Comparison of ENCODE assay signal across 21 mouse cellular contexts in the genomic region with DNA sequence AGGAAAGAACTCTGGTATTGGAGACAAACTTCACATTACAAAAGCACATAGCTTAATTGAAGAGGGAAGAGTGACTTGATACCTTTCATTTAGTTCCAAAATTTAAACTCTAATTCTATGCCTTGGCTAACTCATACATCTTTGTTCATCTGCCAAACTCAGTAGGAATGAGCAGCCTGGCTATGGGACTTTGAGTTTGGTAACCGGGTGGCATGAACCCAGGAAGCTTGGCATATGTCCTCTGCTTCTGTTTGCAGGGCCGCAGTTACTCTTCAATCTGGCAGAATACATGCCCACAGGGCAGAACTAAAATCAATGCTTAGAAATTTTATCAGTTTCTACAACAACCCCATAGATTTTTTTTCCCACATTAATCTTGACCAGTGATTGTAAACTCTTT.
DNase-seq lines count a peak whose midpoint lies in the region; ATAC-seq and TF ChIP-seq lines count a peak whose summit lies in the region.
"Had no signal": no experiment of that assay in that cellular context is flagged by ENCODE, and none has a peak within 500 bp of the region (broad histone marks: within the 10 kb centered on the region; RNA-seq: fewer than 3 reads in every experiment).

No protein-coding gene starts in this region.

- no peaks in the 10 kb centered on the region for H3K36me3 ChIP-seq in forebrain, embryonic 16.5 days (ENCODE audit: control insufficient read depth, insufficient read depth)
- H3K36me3 ChIP-seq in forebrain, embryonic 15.5 days: no peaks in the 10 kb centered on the region
- H3K36me3 ChIP-seq: embryonic facial prominence, embryonic 12.5 days; embryonic facial prominence, embryonic 15.5 days; heart, embryonic 10.5 days; hindbrain, embryonic 12.5 days; hindbrain, embryonic 15.5 days had no signal

- 68% methylated on average over 2 of the region's 2 CpGs for WGBS in forebrain, embryonic 16.5 days
- WGBS in forebrain, embryonic 15.5 days: 65% methylated on average over 2 of the region's 2 CpGs

- H3K4me3 ChIP-seq in forebrain, embryonic 16.5 days (replicated peaks; ENCODE audit: low read length): no peak overlapping the region
- H3K4me3 ChIP-seq in forebrain, embryonic 15.5 days: no peak overlapping the region
- H3K4me3 ChIP-seq: embryonic facial prominence, embryonic 12.5 days; embryonic facial prominence, embryonic 15.5 days; forebrain, embryonic 13.5 days; heart, adult 2 months; heart, embryonic 10.5 days; hindbrain, embryonic 12.5 days; hindbrain, embryonic 15.5 days had no signal

- DNase-seq in cerebellum, postnatal 25 days: peak; percentile 10 to 42
- DNase-seq in Muller cell, postnatal 12 days (ENCODE audit: inconsistent ontology term): peak; percentile 7
- peak; percentile 61 for DNase-seq in brain, embryonic 14.5 days (ENCODE audit: low read depth)
- DNase-seq: adrenal gland, postnatal 10 days; adrenal gland, postnatal 36 days; gastrocnemius, postnatal 10 days; gastrocnemius, postnatal 36 days; heart, adult 2 months; kidney, adult 2 months had no signal

- TF ChIP-seq CTCF in brain, embryonic 14.5 days (IDR thresholded peaks at IDR 0.05; ENCODE audit: borderline replicate concordance, extremely low read depth, insufficient read depth, insufficient read length): no peak

- H3K27ac ChIP-seq in forebrain, embryonic 16.5 days (ENCODE audit: low read length): no peak overlapping the region
- H3K27ac ChIP-seq in forebrain, embryonic 15.5 days (replicated peaks): no peak overlapping the region
- H3K27ac ChIP-seq: embryonic facial prominence, embryonic 12.5 days; embryonic facial prominence, embryonic 15.5 days; forebrain, embryonic 13.5 days; heart, adult 2 months; heart, embryonic 10.5 days; hindbrain, embryonic 12.5 days; hindbrain, embryonic 15.5 days had no signal

- TF ChIP-seq POLR2A in brain, embryonic 14.5 days (IDR thresholded peaks at IDR 0.05; ENCODE audit: borderline replicate concordance, extremely low read depth, insufficient read depth, insufficient read length, poor library complexity, severe bottlenecking): no peak

- no peak overlapping the region for H3K4me2 ChIP-seq in forebrain, embryonic 16.5 days (ENCODE audit: low read length)
- no peak overlapping the region for H3K4me2 ChIP-seq in forebrain, embryonic 15.5 days (replicated peaks)
- H3K4me2 ChIP-seq: embryonic facial prominence, embryonic 12.5 days; embryonic facial prominence, embryonic 15.5 days; forebrain, embryonic 13.5 days; hindbrain, embryonic 12.5 days; hindbrain, embryonic 15.5 days had no signal

- H3K9ac ChIP-seq in forebrain, embryonic 16.5 days (replicated peaks; ENCODE audit: low read depth, low read length): no peak overlapping the region
- H3K9ac ChIP-seq in forebrain, embryonic 15.5 days (replicated peaks): no peak overlapping the region
- H3K9ac ChIP-seq: embryonic facial prominence, embryonic 12.5 days; embryonic facial prominence, embryonic 15.5 days; forebrain, embryonic 13.5 days; hindbrain, embryonic 12.5 days; hindbrain, embryonic 15.5 days had no signal

- H3K4me1 ChIP-seq in forebrain, embryonic 16.5 days (replicated peaks; ENCODE audit: control insufficient read depth, insufficient read depth, low read length): no peaks in the 10 kb centered on the region
- H3K4me1 ChIP-seq in forebrain, embryonic 15.5 days: no peaks in the 10 kb centered on the region
- H3K4me1 ChIP-seq: embryonic facial prominence, embryonic 12.5 days; embryonic facial prominence, embryonic 15.5 days; forebrain, embryonic 13.5 days; heart, embryonic 10.5 days; hindbrain, embryonic 12.5 days; hindbrain, embryonic 15.5 days had no signal

- ATAC-seq in cerebellum, adult (ENCODE audit: insufficient number of reproducible peaks, low FRiP score, low TSS enrichment): no peak
- ATAC-seq in forebrain, embryonic 16.5 days: peak; percentile 28; the same call in 1 of the 2 replicates
- no peak for ATAC-seq in forebrain, embryonic 15.5 days (replicated peaks)
- ATAC-seq in CD4-positive, CD25-positive, alpha-beta regulatory T cell, adult 4 months: no peak
- ATAC-seq: forebrain, embryonic 13.5 days; intestine, postnatal 0 days; Patski had no signal

- H3K27me3 ChIP-seq in forebrain, embryonic 16.5 days (replicated peaks; ENCODE audit: control insufficient read depth, insufficient read depth, low read length): no peaks in the 10 kb centered on the region
- H3K27me3 ChIP-seq in forebrain, embryonic 15.5 days: no peaks in the 10 kb centered on the region
- H3K27me3 ChIP-seq: embryonic facial prominence, embryonic 12.5 days; embryonic facial prominence, embryonic 15.5 days; forebrain, embryonic 13.5 days; hindbrain, embryonic 12.5 days; hindbrain, embryonic 15.5 days; Patski had no signal

- no peaks in the 10 kb centered on the region for H3K9me3 ChIP-seq in forebrain, embryonic 16.5 days (ENCODE audit: control insufficient read depth, low read length)
- no peaks in the 10 kb centered on the region for H3K9me3 ChIP-seq in forebrain, embryonic 15.5 days
- H3K9me3 ChIP-seq: embryonic facial prominence, embryonic 12.5 days; embryonic facial prominence, embryonic 15.5 days; forebrain, embryonic 13.5 days; heart, embryonic 10.5 days; hindbrain, embryonic 12.5 days; hindbrain, embryonic 15.5 days had no signal

Comparison
In these comparisons a context has a peak if more than half of its experiments do, and no peak if none do; other contexts are left out.
1. DNase-seq: peak in every context shown above with its lines; median percentile 61 in brain, embryonic 14.5 days; 26 in cerebellum, postnatal 25 days; 7 in Muller cell, postnatal 12 days.